Mouse (Mus musculus): ENCODE measurements around the gene Krt6b. TPM values are rescaled to one million over a fixed set of nuclear protein-coding genes. Genes with fewer than 3 reads are reported as not detected.
"Not testable (repeated sequence)": the region's sequence is repeated elsewhere in the genome, so short reads cannot be mapped to it uniquely, and the experiment has no call there.

The Krt6b gene
- total and polyA plus RNA-seq, 3 experiments = not detected

- H3K79me2 ChIP-seq (ENCODE audit: control insufficient read depth, insufficient read depth, low read length, poor library complexity) = no peaks in the 10 kb centered on the region
- no peak for TF ChIP-seq SIN3A (IDR thresholded peaks at IDR 0.05; ENCODE audit: low read length)
- no peak for TF ChIP-seq NELFE (IDR thresholded peaks at IDR 0.05; ENCODE audit: low read depth, low read length)
- TF ChIP-seq TAL1 (IDR thresholded peaks at IDR 0.05; ENCODE audit: low read length) = no peak
- no peak for TF ChIP-seq HCFC1 (IDR thresholded peaks at IDR 0.05; ENCODE audit: low read depth, low read length)
- no peak for TF ChIP-seq TCF12 (IDR thresholded peaks at IDR 0.05; ENCODE audit: low read depth, low read length)
- TF ChIP-seq POLR2A (IDR thresholded peaks at IDR 0.05; ENCODE audit: control insufficient read depth in 1 of 2, insufficient read depth in 1 of 2, low read depth in 1 of 2, low read length in 2 of 2, poor library complexity in 1 of 2) = no peak
- TF ChIP-seq MYC (IDR thresholded peaks at IDR 0.05; ENCODE audit: low read depth, low read length) = no peak
- no peak for TF ChIP-seq NRF1 (IDR thresholded peaks at IDR 0.05; ENCODE audit: insufficient read depth, low read depth, low read length, poor library complexity, severe bottlenecking)
- no peak for TF ChIP-seq ETS1 (IDR thresholded peaks at IDR 0.05; ENCODE audit: low read depth, low read length)
- no peak overlapping the region for H3K27ac ChIP-seq (ENCODE audit: control insufficient read depth, low read depth, low read length)
- H3K4me3 ChIP-seq (ENCODE audit: control insufficient read depth in 1 of 2, insufficient read depth in 1 of 2, low read depth in 2 of 2, low read length in 2 of 2) = no peak overlapping the region
- no peak for DNase-seq (ENCODE audit: low read depth, low spot score)
- no peaks in the 10 kb centered on the region for H3K27me3 ChIP-seq (ENCODE audit: control insufficient read depth in 1 of 2, insufficient read depth in 2 of 2, low read length in 2 of 2)
- H3K9me3 ChIP-seq (replicated peaks; ENCODE audit: insufficient read depth, low read length) = no peaks in the 10 kb centered on the region
- no peak overlapping the region for H3K9ac ChIP-seq (ENCODE audit: control insufficient read depth, low read depth, low read length, poor library complexity, severe bottlenecking)
- no peaks in the 10 kb centered on the region for H3K36me3 ChIP-seq (ENCODE audit: control insufficient read depth in 1 of 2, insufficient read depth in 2 of 2, low read length in 2 of 2)
- H3K4me1 ChIP-seq (ENCODE audit: control insufficient read depth in 1 of 2, insufficient read depth in 2 of 2, low read length in 2 of 2) = no peaks in the 10 kb centered on the region
These were observed 17.5 kb upstream of the Krt6b start for GRCm38 (mm10) chr15:101697326-101698188.

GRCm38 (mm10) chr15:101694207-101694606 lies 14.1 kb upstream of the Krt6b start, which contains the start of gene Krt6a:
Gene Krt6a (minus strand): TSS chr15:101694307.
- no peak within 1 kb of the TSS for H3K27ac ChIP-seq (ENCODE audit: control insufficient read depth, low read depth, low read length)
- H3K9ac ChIP-seq (ENCODE audit: control insufficient read depth, low read depth, low read length, poor library complexity, severe bottlenecking) = no peak within 1 kb of the TSS
- no peaks in the 10 kb centered on the region for H3K9me3 ChIP-seq (replicated peaks; ENCODE audit: insufficient read depth, low read length)
- no peaks in the 10 kb centered on the region for H3K27me3 ChIP-seq (ENCODE audit: control insufficient read depth in 1 of 2, insufficient read depth in 2 of 2, low read length in 2 of 2)
- no peak for TF ChIP-seq MAX (IDR thresholded peaks at IDR 0.05; ENCODE audit: low read length)
- no peak for TF ChIP-seq CTCF (IDR thresholded peaks at IDR 0.05 in 2 of 3, conservative IDR thresholded peaks at IDR 0.05 in 1 of 3; ENCODE audit: control insufficient read depth in 1 of 3, insufficient read depth in 1 of 3, low read depth in 2 of 3, low read length in 3 of 3, poor library complexity in 1 of 3, severe bottlenecking in 1 of 3)
- TF ChIP-seq SIN3A (IDR thresholded peaks at IDR 0.05; ENCODE audit: low read length) = no peak
- TF ChIP-seq NELFE (IDR thresholded peaks at IDR 0.05; ENCODE audit: low read depth, low read length) = no peak
- no peak for TF ChIP-seq ZKSCAN1 (IDR thresholded peaks at IDR 0.05; ENCODE audit: low read depth, low read length)
- TF ChIP-seq USF1 (IDR thresholded peaks at IDR 0.05; ENCODE audit: low read depth, low read length) = no peak
- TF ChIP-seq EP300 (IDR thresholded peaks at IDR 0.05; ENCODE audit: low read depth in 1 of 2, low read length in 2 of 2) = no peak
- no peak for TF ChIP-seq UBTF (IDR thresholded peaks at IDR 0.05; ENCODE audit: borderline replicate concordance, insufficient read depth, low read depth, low read length)
- TF ChIP-seq GATA1 (IDR thresholded peaks at IDR 0.05; ENCODE audit: low read depth, low read length) = no peak
- TF ChIP-seq MXI1 (IDR thresholded peaks at IDR 0.05; ENCODE audit: low read depth, low read length) = no peak
- TF ChIP-seq GABPA (IDR thresholded peaks at IDR 0.05; ENCODE audit: low read depth, low read length) = no peak
- no peak for TF ChIP-seq TCF12 (IDR thresholded peaks at IDR 0.05; ENCODE audit: low read depth, low read length)
- H3K79me2 ChIP-seq (ENCODE audit: control insufficient read depth, insufficient read depth, low read length, poor library complexity) = no peaks in the 10 kb centered on the region
- no peak within 1 kb of the TSS for H3K4me3 ChIP-seq (ENCODE audit: control insufficient read depth in 1 of 2, insufficient read depth in 1 of 2, low read depth in 2 of 2, low read length in 2 of 2)
- no peaks in the 10 kb centered on the region for H3K36me3 ChIP-seq (ENCODE audit: control insufficient read depth in 1 of 2, insufficient read depth in 2 of 2, low read length in 2 of 2)
- no peaks in the 10 kb centered on the region for H3K4me1 ChIP-seq (ENCODE audit: control insufficient read depth in 1 of 2, insufficient read depth in 2 of 2, low read length in 2 of 2)
- no peak for DNase-seq (ENCODE audit: low read depth, low spot score)

GRCm38 (mm10) chr15:101690460-101690859 lies 10.4 kb upstream of the Krt6b start:
- not testable (repeated sequence) for H3K4me1 ChIP-seq (ENCODE audit: control insufficient read depth in 1 of 2, insufficient read depth in 2 of 2, low read length in 2 of 2); H3K9me3 ChIP-seq (replicated peaks; ENCODE audit: insufficient read depth, low read length); H3K79me2 ChIP-seq (ENCODE audit: control insufficient read depth, insufficient read depth, low read length, poor library complexity); H3K36me3 ChIP-seq (ENCODE audit: control insufficient read depth in 1 of 2, insufficient read depth in 2 of 2, low read length in 2 of 2); H3K27me3 ChIP-seq (ENCODE audit: control insufficient read depth in 1 of 2, insufficient read depth in 2 of 2, low read length in 2 of 2); H3K9ac ChIP-seq (ENCODE audit: control insufficient read depth, low read depth, low read length, poor library complexity, severe bottlenecking); H3K27ac ChIP-seq (ENCODE audit: control insufficient read depth, low read depth, low read length); H3K4me3 ChIP-seq (ENCODE audit: control insufficient read depth in 1 of 2, insufficient read depth in 1 of 2, low read depth in 2 of 2, low read length in 2 of 2); DNase-seq (ENCODE audit: low read depth, low spot score)
